Mouse (Mus musculus) gastrocnemius, postnatal 25 days (tissue): ENCODE measurements around the gene 4930433I11Rik. TPM values are rescaled to one million over a fixed set of nuclear protein-coding genes. Genes with fewer than 3 reads are reported as not detected.
"Not testable (repeated sequence)": the region's sequence is repeated elsewhere in the genome, so short reads cannot be mapped to it uniquely, and the experiment has no call there.

ENCODE experiments used
- DNase-seq: peaks from one replicate; pipeline ENCODE4 v3.0.0; 2022
- long read RNA-seq, 2 experiments: library from polyadenylated mRNA; stranded (forward); transcript quantifications; one replicate each; pipeline ENCODE4 v2.0.0; 2021
- total RNA-seq, 2 experiments: library from RNA; stranded (reverse); gene quantifications; 1 replicate in 1 of 2; 2 replicates in 1 of 2; pipeline ENCODE4 v1.2.3; 2021

Gene 4930433I11Rik
- not detected for total RNA-seq
- long read RNA-seq, experiment 1 = 0 reads
- long read RNA-seq, experiment 2 = 0 reads

DNA sequence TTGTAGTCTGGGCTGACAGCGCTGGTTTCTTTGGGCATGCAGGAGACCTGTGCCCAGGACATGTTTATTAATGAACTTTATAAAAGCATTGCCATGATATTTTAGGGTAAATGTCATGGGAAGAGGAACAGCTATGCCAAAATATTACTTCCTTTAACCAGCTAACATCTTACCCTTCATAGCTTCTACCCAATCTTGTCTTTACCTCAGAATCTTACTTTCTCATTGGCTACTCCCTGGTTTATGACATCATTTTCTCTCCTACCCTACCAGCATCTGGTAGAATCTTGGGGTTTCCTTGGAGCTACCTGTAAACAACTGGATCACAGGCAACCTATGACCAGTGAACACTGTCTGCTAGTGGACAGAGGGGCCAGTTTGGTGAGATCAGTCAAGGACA, at the start of gene 4930433I11Rik:
Gene 4930433I11Rik (plus strand): TSS at position 301 of the 400 bp plus-strand sequence.
- no peak for DNase-seq

DNA sequence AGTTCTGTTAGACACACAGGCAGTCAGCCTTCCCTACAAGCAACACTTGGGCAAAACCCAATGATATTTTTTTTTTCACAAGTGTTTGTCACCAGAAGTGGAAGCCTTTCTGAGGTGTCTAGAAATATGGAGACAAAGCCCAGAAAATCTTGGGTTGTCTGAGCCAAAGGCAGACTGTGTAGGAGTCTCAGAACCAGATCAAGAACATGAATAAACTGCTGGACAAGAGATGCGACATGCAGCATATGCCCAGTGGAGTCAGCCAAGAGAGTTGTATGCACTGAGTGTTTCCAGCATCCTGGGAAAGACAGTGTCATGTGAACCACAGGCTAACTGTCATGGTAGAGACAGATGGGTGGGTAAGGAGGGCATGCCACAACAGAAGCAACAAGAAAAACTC, 48.0 kb upstream of the 4930433I11Rik start:
- no peak for DNase-seq

DNA sequence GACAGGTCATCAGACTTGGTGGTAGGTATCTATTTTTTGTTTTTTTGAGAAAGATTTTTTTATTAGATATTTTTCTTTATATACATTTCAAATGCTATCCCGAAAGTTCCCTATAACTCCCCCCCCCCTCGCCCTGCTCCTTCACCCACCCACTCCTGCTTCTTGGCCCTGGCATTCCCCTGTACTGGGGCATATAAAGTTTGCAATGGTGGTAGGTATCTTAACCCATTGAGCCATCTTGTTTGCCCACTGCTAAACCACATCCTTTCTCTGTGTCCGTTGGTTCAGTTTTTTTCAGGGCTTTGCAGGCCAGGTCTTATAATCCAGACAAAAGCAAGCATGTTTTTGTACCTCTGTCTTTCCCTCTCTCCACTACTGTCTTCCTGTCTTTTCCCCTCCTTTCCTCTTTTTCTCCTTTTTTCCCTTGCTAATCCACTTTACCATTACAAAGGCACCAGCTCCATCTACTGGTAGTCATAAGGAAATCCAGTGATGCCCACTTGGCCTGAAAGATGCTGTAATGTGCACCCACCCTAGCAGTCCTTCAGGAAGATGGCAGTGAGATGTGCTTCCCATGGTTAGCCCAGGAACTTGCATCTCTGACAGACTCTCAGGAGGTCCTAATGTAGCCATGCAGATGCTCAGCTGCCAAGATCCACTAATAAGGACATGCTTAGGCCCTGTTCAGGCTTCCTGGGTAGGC, 45.0 kb upstream of the 4930433I11Rik start:
- DNase-seq = no peak

DNA sequence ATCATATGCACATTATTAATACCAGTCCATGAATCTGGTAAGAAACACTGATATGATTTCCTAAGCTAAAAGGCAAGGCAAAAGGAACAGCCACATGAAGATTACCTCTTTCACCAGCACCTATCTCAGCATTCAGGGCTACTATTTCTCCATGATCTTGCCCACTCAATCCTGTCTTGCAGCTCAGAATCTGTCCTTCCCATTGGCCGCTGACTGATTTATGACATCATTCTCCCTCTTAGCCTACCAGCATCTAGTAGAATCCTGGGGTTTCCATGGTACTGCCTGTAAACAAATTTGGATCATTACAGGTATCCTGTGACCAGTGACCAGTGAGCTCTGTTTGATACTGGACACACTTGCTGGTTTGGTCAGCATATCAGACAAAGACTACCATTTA, 45.1 kb downstream of the 4930433I11Rik start, which contains the start of gene Gm4884:
Gene Gm4884 (plus strand): TSS at position 301 of the 400 bp plus-strand sequence.
- not testable (repeated sequence) for DNase-seq

DNA sequence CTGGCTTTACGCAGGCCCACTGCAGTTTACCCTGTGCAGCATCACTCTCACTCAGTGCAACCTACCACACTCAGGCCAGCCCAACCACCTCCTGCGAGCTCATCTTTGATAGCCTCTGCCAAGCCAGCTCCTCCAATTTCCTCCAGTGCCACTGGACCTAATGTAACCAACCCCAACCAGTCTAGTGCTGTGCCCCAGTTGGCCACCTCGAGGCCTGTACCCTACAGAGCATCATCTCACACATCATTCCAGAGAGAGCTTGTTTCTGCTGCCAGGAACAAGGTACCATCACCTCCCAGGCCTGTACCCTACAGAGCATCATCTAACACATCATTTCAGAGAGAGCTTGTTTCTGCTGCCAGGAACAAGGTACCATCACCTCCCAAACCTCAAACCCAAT, 56.7 kb downstream of the 4930433I11Rik start:
- DNase-seq = not testable (repeated sequence)

Other genes starting within 250 kb of the 4930433I11Rik start
- under 1 TPM in 1 of 2 experiments, not detected in 1; 0.21 TPM for gene Vstm2b, start 89.2 kb upstream of the 4930433I11Rik start, total RNA-seq
- gene Gm4884, start 45.2 kb downstream of the 4930433I11Rik start, total RNA-seq = not detected
- not detected for gene Gm5592, start 166.3 kb downstream of the 4930433I11Rik start, total RNA-seq